Mouse (Mus musculus) E14TG2a.4 (cell line): ENCODE measurements at regions not wholly inside any gene's neighbourhood (a gene's known extent, or its start where the extent isn't known, plus 50 kb on each side); places are given as distances from the start of the nearest gene placed in this dataset.

ENCODE experiments used
- CTCF ChIP-seq: conservative IDR thresholded peaks from 2 replicates; pipeline ENCODE4 v1.5.1; 2014; ENCODE audit warnings: low read length
- POU5F1 ChIP-seq: IDR thresholded peaks from 2 replicates; pipeline ENCODE4 v1.6.1; 2014; ENCODE audit warnings: low read length, borderline replicate concordance

DNA sequence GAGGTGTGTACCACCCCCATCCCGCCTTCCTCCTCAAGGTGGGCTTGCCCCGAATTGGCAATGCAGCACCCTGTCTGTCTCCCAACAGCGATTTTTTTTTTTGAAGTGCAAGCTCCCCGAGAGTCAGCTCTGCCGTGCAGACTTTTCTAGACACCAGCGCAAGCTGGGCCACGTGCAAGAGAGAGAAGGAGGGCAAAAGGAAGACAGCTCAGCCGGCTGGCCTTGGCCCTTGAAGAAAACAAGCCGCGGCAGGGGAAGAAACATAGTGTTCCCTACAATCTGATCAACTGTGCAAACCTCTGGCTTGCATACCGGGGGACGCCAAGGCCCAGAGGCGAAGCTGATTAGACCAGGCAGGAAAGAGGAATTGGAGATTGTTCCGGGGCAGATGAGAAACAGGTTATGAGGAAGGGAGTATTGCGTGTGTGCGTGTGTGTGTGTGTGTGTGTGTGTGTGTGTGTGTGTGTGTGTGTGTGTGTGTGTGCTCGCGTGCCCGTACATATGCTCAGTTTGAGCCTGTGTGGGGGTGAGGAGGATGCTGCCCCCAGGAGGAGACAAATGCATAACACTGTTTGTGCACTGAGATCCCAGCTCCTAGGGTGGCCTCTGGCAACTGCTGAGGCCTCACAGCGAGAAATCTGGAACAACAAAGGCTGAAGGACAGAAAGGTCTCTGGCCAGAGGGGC, 83.2 kb upstream of the Zfp648 start:
- TF ChIP-seq CTCF (0 out of 2 replicates have a peak, but pooled peaks have one; percentile 4), POU5F1 (no peak)
